Comparison of ENCODE assay signal across 12 mouse cellular contexts in genomic region chr11:75275035-75275434, GRCm38 (mm10).
DNase-seq lines count a peak whose midpoint lies in the region; ATAC-seq and TF ChIP-seq lines count a peak whose summit lies in the region.
"Had no signal": no experiment of that assay in that cellular context is flagged by ENCODE, and none has a peak within 500 bp of the region (broad histone marks: within the 10 kb centered on the region; RNA-seq: fewer than 3 reads in every experiment).

No protein-coding gene starts in this region.

- ATAC-seq in heart, embryonic 13.5 days (ENCODE audit: extremely low read depth, insufficient number of reproducible peaks, low FRiP score, low TSS enrichment) = peak; percentile 48; the same call in 1 of the 2 replicates
- no peak for ATAC-seq in neural tube, embryonic 11.5 days (ENCODE audit: insufficient read depth, low FRiP score, low TSS enrichment)
- ATAC-seq in neural tube, embryonic 15.5 days (ENCODE audit: low FRiP score) = no peak
- no peak for ATAC-seq in hindbrain, embryonic 16.5 days
- no peak for ATAC-seq in neural tube, embryonic 14.5 days (ENCODE audit: low read depth)
- ATAC-seq: intestine, embryonic 15.5 days had no signal

- no peak for DNase-seq in heart, adult 2 months
- no peak for DNase-seq in neural tube, embryonic 11.5 days (ENCODE audit: low spot score)
- DNase-seq in adrenal gland, adult 18-20 months (ENCODE audit: low spot score in 2 of 2) = no peak
- DNase-seq: cerebellum, postnatal 14 days; gastrocnemius, postnatal 14 days; lung, adult 18-20 months had no signal

- no peak for TF ChIP-seq EP300 in heart, adult 2 months (IDR thresholded peaks at IDR 0.05; ENCODE audit: insufficient read depth, low read depth, low read length)

- H3K36me3 ChIP-seq in heart, embryonic 13.5 days = no peaks in the 10 kb centered on the region
- no peaks in the 10 kb centered on the region for H3K36me3 ChIP-seq in heart, adult 2 months (ENCODE audit: control insufficient read depth, insufficient read depth, low read length)
- no peaks in the 10 kb centered on the region for H3K36me3 ChIP-seq in neural tube, embryonic 11.5 days (ENCODE audit: control insufficient read depth, insufficient read depth, low read length)
- H3K36me3 ChIP-seq in neural tube, embryonic 15.5 days = no peaks in the 10 kb centered on the region
- no peaks in the 10 kb centered on the region for H3K36me3 ChIP-seq in hindbrain, embryonic 16.5 days (ENCODE audit: control insufficient read depth, insufficient read depth, low read length)
- no peaks in the 10 kb centered on the region for H3K36me3 ChIP-seq in neural tube, embryonic 14.5 days (ENCODE audit: control insufficient read depth, insufficient read depth, low read length)
- H3K36me3 ChIP-seq: intestine, embryonic 15.5 days had no signal

- H3K9me3 ChIP-seq in heart, embryonic 13.5 days = no peaks in the 10 kb centered on the region
- H3K9me3 ChIP-seq in neural tube, embryonic 11.5 days (ENCODE audit: control insufficient read depth, low read length) = no peaks in the 10 kb centered on the region
- no peaks in the 10 kb centered on the region for H3K9me3 ChIP-seq in neural tube, embryonic 15.5 days (replicated peaks)
- H3K9me3 ChIP-seq in hindbrain, embryonic 16.5 days (ENCODE audit: control insufficient read depth, low read length) = no peaks in the 10 kb centered on the region
- no peaks in the 10 kb centered on the region for H3K9me3 ChIP-seq in neural tube, embryonic 14.5 days (ENCODE audit: control insufficient read depth, low read length)
- H3K9me3 ChIP-seq: intestine, embryonic 15.5 days had no signal

- H3K4me2 ChIP-seq in heart, embryonic 13.5 days = peak overlapping the region; percentile 40
- H3K4me2 ChIP-seq in neural tube, embryonic 11.5 days (ENCODE audit: low read depth) = no peak overlapping the region
- H3K4me2 ChIP-seq in neural tube, embryonic 15.5 days = no peak overlapping the region
- no peak overlapping the region for H3K4me2 ChIP-seq in hindbrain, embryonic 16.5 days (ENCODE audit: low read length)
- no peak overlapping the region for H3K4me2 ChIP-seq in neural tube, embryonic 14.5 days (ENCODE audit: low read depth, low read length)
- H3K4me2 ChIP-seq: intestine, embryonic 15.5 days had no signal

- no peak overlapping the region for H3K4me3 ChIP-seq in heart, embryonic 13.5 days
- H3K4me3 ChIP-seq in heart, adult 2 months = no peak overlapping the region
- H3K4me3 ChIP-seq in neural tube, embryonic 11.5 days (ENCODE audit: low read depth, low read length) = no peak overlapping the region
- H3K4me3 ChIP-seq in neural tube, embryonic 15.5 days (replicated peaks) = no peak overlapping the region
- H3K4me3 ChIP-seq in hindbrain, embryonic 16.5 days (ENCODE audit: low read length) = no peak overlapping the region
- no peak overlapping the region for H3K4me3 ChIP-seq in neural tube, embryonic 14.5 days (ENCODE audit: low read depth, low read length)
- H3K4me3 ChIP-seq: erythroblast, embryonic 14.5 days; intestine, embryonic 15.5 days had no signal

- TF ChIP-seq CTCF in heart, adult 2 months (IDR thresholded peaks at IDR 0.05) = no peak

- TF ChIP-seq POLR2A in heart, adult 2 months (IDR thresholded peaks at IDR 0.05; ENCODE audit: insufficient read depth, low read depth, low read length) = no peak

- intact Hi-C loops in heart, adult 2 months (cut with DNase I) = no loop called here

- H3K4me1 ChIP-seq in heart, embryonic 13.5 days = peaks cover 70% of the 10 kb centered on the region
- H3K4me1 ChIP-seq in heart, adult 2 months (ENCODE audit: control insufficient read depth, insufficient read depth, low read length) = peaks cover 5% of the 10 kb centered on the region
- peaks cover 5% of the 10 kb centered on the region for H3K4me1 ChIP-seq in neural tube, embryonic 11.5 days (ENCODE audit: control insufficient read depth, insufficient read depth, low read length)
- peaks cover 57% of the 10 kb centered on the region for H3K4me1 ChIP-seq in neural tube, embryonic 15.5 days
- peaks cover 33% of the 10 kb centered on the region for H3K4me1 ChIP-seq in hindbrain, embryonic 16.5 days (ENCODE audit: control insufficient read depth, insufficient read depth, low read depth, low read length)
- peaks cover 26% of the 10 kb centered on the region for H3K4me1 ChIP-seq in neural tube, embryonic 14.5 days (ENCODE audit: control insufficient read depth, insufficient read depth, low read length)

- H3K9ac ChIP-seq in heart, embryonic 13.5 days = peak overlapping the region; percentile 72
- no peak overlapping the region for H3K9ac ChIP-seq in heart, adult 2 months (ENCODE audit: low read depth, low read length)
- peak overlapping the region; percentile 15; the same call in 1 of the 2 replicates for H3K9ac ChIP-seq in neural tube, embryonic 11.5 days (ENCODE audit: low read length)
- no peak overlapping the region for H3K9ac ChIP-seq in neural tube, embryonic 15.5 days (replicated peaks)
- 0 out of 2 replicates have a peak overlapping the region, but pooled peaks have one; percentile 3 for H3K9ac ChIP-seq in hindbrain, embryonic 16.5 days (ENCODE audit: low read depth, low read length)
- 0 out of 2 replicates have a peak overlapping the region, but pooled peaks have one; percentile 21 for H3K9ac ChIP-seq in neural tube, embryonic 14.5 days (replicated peaks; ENCODE audit: low read depth, low read length)
- H3K9ac ChIP-seq: intestine, embryonic 15.5 days had no signal

- H3K79me2 ChIP-seq in heart, adult 2 months (replicated peaks; ENCODE audit: control insufficient read depth, insufficient read depth, low read length) = no peaks in the 10 kb centered on the region

- no peaks in the 10 kb centered on the region for H3K27me3 ChIP-seq in heart, embryonic 13.5 days (replicated peaks)
- H3K27me3 ChIP-seq in heart, adult 2 months (ENCODE audit: control insufficient read depth, insufficient read depth, low read length) = no peaks in the 10 kb centered on the region
- no peaks in the 10 kb centered on the region for H3K27me3 ChIP-seq in neural tube, embryonic 11.5 days (ENCODE audit: control insufficient read depth, insufficient read depth, low read length)
- H3K27me3 ChIP-seq in neural tube, embryonic 15.5 days (replicated peaks) = no peaks in the 10 kb centered on the region
- H3K27me3 ChIP-seq in hindbrain, embryonic 16.5 days (replicated peaks; ENCODE audit: control insufficient read depth, insufficient read depth, low read length) = no peaks in the 10 kb centered on the region
- H3K27me3 ChIP-seq in neural tube, embryonic 14.5 days (ENCODE audit: control insufficient read depth, insufficient read depth, low read length) = no peaks in the 10 kb centered on the region
- H3K27me3 ChIP-seq: intestine, embryonic 15.5 days had no signal

- whole genome bisulfite sequencing in heart, embryonic 13.5 days = 16% methylated on average over 6 of the region's 6 CpGs
- WGBS in heart, adult 2 months = 42% methylated on average over 6 of the region's 6 CpGs
- 27% methylated on average over 6 of the region's 6 CpGs for WGBS in neural tube, embryonic 11.5 days
- 33% methylated on average over 6 of the region's 6 CpGs for WGBS in neural tube, embryonic 15.5 days
- 29% methylated on average over 6 of the region's 6 CpGs for WGBS in hindbrain, embryonic 16.5 days
- WGBS in neural tube, embryonic 14.5 days = 22% methylated on average over 6 of the region's 6 CpGs

- H3K27ac ChIP-seq in heart, embryonic 13.5 days (replicated peaks) = peak overlapping the region; percentile 88
- H3K27ac ChIP-seq in heart, adult 2 months = no peak overlapping the region; the same call in 1 of the 2 replicates
- H3K27ac ChIP-seq in neural tube, embryonic 11.5 days (ENCODE audit: low read depth, low read length) = no peak overlapping the region
- H3K27ac ChIP-seq in neural tube, embryonic 15.5 days (replicated peaks) = no peak overlapping the region
- H3K27ac ChIP-seq in hindbrain, embryonic 16.5 days (ENCODE audit: low read depth, low read length) = no peak overlapping the region
- no peak overlapping the region for H3K27ac ChIP-seq in neural tube, embryonic 14.5 days (ENCODE audit: low read depth, low read length)
- H3K27ac ChIP-seq: intestine, embryonic 15.5 days had no signal

Comparison
In these comparisons a context has a peak if more than half of its experiments do, and no peak if none do; other contexts are left out.
1. H3K9ac ChIP-seq: peak in heart, embryonic 13.5 days (single experiment), neural tube, embryonic 11.5 days (single experiment), hindbrain, embryonic 16.5 days (single experiment) and neural tube, embryonic 14.5 days (single experiment); none in heart, adult 2 months (single experiment) and neural tube, embryonic 15.5 days (single experiment).